In genomic region chr12:71476238-71476637, GRCm38 (mm10) we compare ENCODE assay signal across 23 mouse cellular contexts.
"Had no signal": no experiment of that assay in that cellular context is flagged by ENCODE, and none has a peak within 500 bp of the region (broad histone marks: within the 10 kb centered on the region; RNA-seq: fewer than 3 reads in every experiment).

No protein-coding gene starts in this region.

- H3K9me3 ChIP-seq: kidney, embryonic 15.5 days; limb, embryonic 10.5 days; limb, embryonic 13.5 days; liver, embryonic 12.5 days; liver, embryonic 15.5 days; lung, embryonic 15.5 days; megakaryocyte, embryonic 14.5 days; midbrain, embryonic 10.5 days; midbrain, embryonic 13.5 days; neural tube, embryonic 13.5 days had no signal

- H3K4me1 ChIP-seq: liver, embryonic 12.5 days; liver, embryonic 15.5 days; megakaryocyte, embryonic 14.5 days had no signal

- H3K27me3 ChIP-seq: kidney, embryonic 15.5 days; limb, embryonic 13.5 days; liver, embryonic 12.5 days; liver, embryonic 15.5 days; neural tube, embryonic 13.5 days had no signal

- H3K4me2 ChIP-seq: kidney, embryonic 15.5 days; limb, embryonic 13.5 days; liver, embryonic 12.5 days; liver, embryonic 15.5 days; lung, embryonic 15.5 days; midbrain, embryonic 13.5 days; neural tube, embryonic 13.5 days had no signal

- H3K9ac ChIP-seq: kidney, embryonic 15.5 days; limb, embryonic 13.5 days; liver, embryonic 12.5 days; liver, embryonic 15.5 days; lung, embryonic 15.5 days; midbrain, embryonic 13.5 days; neural tube, embryonic 13.5 days had no signal

- DNase-seq: kidney, postnatal 10 days; kidney, postnatal 36 days; liver; lung, adult 18-20 months; lung, postnatal 10 days; lung, postnatal 36 days; retina, postnatal 1 day; right cerebral cortex, postnatal 25 days; spleen, adult 18-20 months; thymus, adult 18-20 months; thymus, postnatal 36 days had no signal

- H3K4me3 ChIP-seq: kidney, embryonic 15.5 days; limb, embryonic 10.5 days; limb, embryonic 13.5 days; liver, embryonic 12.5 days; liver, embryonic 15.5 days; lung, embryonic 15.5 days; megakaryocyte, embryonic 14.5 days; midbrain, embryonic 10.5 days; midbrain, embryonic 13.5 days; myocyte; neural tube, embryonic 13.5 days had no signal

- H3K27ac ChIP-seq: kidney, embryonic 15.5 days; limb, embryonic 10.5 days; limb, embryonic 13.5 days; liver, embryonic 12.5 days; liver, embryonic 15.5 days; lung, embryonic 15.5 days; midbrain, embryonic 10.5 days; midbrain, embryonic 13.5 days; neural tube, embryonic 13.5 days had no signal

- H3K36me3 ChIP-seq: kidney, embryonic 15.5 days; limb, embryonic 10.5 days; limb, embryonic 13.5 days; liver, embryonic 12.5 days; liver, embryonic 15.5 days; lung, embryonic 15.5 days; midbrain, embryonic 10.5 days; midbrain, embryonic 13.5 days; neural tube, embryonic 13.5 days had no signal

- ATAC-seq: liver, embryonic 12.5 days; midbrain, embryonic 13.5 days; midbrain, embryonic 16.5 days had no signal
